Mouse (Mus musculus) right cerebral cortex, postnatal 4 days (tissue): ENCODE measurements at regions not wholly inside any gene's neighbourhood (a gene's known extent, or its start where the extent isn't known, plus 50 kb on each side); places are given as distances from the start of the nearest gene placed in this dataset.
"Not testable (repeated sequence)": the region's sequence is repeated elsewhere in the genome, so short reads cannot be mapped to it uniquely, and the experiment has no call there.

ENCODE experiments used
- DNase-seq: peaks from one replicate; pipeline ENCODE4 v3.0.0-alpha.2; 2022

- DNase-seq = no peak
Measured at GRCm38 (mm10) chr16:73404099-73404498, 1007.5 kb downstream of the Robo2 start.

DNA sequence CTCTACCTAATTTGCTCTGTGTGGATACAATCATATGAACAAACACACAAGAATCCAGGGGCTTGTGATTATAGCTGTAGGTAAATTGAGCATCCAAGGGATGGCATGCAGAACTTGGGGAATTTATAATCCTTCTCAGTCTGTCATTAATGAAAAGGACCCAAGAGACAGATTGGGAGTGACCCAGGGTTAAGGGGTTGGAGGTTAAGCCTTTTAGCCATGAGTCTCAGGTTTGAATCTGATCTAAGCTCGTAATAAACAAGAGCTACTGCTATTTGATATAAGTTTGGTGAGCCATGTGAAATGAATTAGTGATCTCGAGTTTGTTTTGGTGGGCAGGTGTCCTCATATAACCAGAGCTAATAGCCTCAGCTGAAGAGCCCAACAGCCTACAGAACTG, 1032.6 kb downstream of the Robo2 start:
- DNase-seq = no peak

DNA sequence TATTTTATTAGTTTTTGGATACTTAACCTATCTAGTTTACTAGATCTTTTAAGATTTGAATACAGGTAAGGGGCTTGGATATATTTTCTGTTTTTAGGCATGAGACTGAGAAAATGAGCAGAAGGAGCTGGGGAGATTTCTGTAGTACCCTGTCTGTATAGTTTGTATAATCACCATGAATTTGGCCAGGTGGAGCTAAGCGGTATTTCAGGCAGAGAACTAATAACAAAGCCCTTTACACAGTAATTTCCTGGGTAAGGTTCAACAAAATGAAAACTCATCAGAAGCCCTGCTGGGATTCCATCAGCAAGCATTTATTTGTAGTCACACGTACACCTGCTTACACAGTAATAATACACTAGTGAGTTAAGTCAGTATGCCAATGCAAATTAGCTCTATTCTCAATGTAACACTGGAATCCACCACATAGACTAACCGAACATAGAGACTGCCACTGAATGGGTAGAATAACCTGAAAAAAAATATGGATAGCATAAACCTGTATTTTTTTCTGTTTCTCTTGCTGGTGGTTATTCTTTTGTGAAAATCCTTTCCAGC, 1036.9 kb downstream of the Robo2 start:
- DNase-seq = no peak

DNA sequence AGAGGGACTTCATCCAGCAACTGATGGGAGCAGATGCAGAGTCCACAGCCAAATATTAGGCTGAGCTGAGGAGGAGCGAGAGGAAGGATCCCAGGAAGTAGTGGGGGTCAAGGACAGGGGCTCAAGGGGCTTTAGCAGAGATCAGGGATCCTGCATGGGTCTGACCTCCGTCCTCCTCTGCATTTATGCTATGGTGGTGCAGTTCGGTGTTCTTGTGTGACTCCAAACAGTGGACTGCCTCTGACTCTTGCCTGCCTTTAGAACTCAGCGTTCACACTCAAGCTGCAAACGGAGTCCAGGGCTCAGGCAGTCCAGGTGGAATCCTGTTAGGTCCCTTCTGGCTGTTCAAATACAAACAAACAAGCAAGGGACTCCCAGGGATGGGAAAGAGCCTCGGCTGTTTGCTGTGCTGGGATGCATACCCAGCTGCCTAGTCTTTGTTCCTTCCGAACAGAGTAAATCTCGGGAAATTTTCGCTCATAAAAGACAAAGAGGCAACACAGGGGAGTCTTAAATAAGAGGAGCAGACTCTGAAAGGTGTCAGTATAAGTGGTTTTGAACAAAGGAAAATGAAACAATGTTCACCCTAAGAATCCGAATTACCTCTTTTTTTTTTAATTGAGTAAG, 1042.9 kb downstream of the Robo2 start:
- peak; percentile 9 for DNase-seq

DNA sequence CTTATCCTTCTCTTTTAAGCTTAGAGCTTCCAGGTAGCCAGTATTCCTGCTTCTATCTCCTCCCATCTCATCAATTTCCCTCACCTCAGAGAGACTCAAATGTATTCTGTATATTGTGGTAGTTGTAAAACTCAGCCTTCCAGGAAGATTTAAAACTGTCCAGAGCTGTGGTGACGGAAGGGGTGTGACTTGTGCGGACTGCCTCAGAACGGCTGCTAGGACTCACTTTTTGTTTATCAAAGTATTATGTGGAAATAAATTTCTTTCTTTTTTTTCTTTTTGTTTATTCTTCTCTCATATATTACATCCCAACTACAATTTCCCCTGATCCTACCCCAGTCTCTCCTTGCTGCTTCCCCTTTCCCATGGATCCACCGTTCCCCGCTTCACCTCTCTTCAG, 1043.7 kb downstream of the Robo2 start:
- DNase-seq = no peak

DNA sequence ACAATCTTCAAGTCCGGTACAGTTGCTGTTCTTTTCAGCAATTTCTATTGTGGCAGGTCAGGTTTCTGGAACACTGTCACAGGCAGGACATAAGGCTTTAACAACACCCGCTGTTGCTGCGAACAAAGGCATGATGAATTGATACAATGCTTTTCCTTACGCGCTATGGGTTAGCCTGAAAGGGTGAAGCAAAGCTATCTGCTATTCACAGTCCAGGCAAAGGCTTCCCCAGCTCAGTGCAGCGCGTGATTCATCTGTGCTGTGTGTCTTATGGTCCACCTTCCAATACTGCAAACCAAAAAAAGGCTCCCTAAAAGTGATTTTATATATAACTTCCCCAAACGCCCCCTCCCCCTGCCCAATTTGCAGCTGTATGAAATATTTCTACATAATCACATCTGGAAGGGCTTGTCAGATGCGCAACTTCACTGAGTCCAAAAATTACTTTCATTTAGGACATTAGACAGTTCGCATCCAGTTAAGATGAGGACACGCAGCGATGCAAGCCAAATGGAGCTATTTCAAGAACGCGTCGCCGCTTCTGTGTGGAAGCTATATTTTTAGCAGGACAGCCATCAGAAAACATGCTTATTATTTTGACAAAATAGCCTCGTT, 1044.3 kb downstream of the Robo2 start:
- DNase-seq = peak; percentile 32

- no peak for DNase-seq
Measured at GRCm38 (mm10) chr16:73350698-73351097, 1042.6 kb downstream of the Robo1 start.

DNA sequence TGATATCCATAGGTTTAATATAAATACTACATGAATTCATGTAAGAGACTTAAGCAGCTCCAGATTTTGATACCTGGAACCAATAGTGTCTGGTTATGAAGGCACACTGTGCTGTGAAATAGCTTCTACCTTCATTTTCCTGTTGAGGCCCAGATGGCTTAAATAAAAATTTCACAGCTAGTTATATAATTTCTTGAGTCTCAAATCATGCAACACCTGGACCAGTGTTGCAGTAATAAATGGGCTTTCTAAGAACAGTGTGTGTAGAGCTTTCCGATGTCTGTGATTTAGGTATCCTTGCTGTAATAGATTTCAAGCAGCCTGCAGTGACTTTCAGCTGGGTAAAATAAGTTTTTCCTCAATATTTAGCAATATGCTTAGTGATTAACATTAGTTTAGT, 1035.8 kb downstream of the Robo1 start:
- no peak for DNase-seq

DNA sequence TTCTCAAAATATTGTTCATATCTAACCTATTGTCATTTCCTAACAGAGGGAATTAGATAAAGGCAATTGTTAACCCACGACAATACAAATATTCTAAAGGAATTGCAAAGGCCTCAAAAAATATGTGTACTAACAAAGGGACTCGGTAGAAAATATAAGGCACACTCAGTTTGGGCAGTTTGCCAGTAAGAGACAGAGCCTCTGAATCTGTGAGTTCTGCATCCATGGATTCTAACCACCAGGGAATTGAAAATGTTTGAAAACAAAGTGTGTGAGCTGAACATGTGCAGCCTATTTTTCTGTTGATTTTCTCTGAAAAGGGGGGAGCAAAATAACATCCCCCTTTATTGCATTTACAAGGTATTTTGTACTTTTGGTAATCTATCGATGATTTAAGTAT, 1035.4 kb downstream of the Robo1 start:
- no peak for DNase-seq

- DNase-seq = no peak
Measured at GRCm38 (mm10) chr16:73317644-73318043, 1009.5 kb downstream of the Robo1 start.

- no peak for DNase-seq
Measured at GRCm38 (mm10) chr16:73310096-73310495, 1002.0 kb downstream of the Robo1 start.

DNA sequence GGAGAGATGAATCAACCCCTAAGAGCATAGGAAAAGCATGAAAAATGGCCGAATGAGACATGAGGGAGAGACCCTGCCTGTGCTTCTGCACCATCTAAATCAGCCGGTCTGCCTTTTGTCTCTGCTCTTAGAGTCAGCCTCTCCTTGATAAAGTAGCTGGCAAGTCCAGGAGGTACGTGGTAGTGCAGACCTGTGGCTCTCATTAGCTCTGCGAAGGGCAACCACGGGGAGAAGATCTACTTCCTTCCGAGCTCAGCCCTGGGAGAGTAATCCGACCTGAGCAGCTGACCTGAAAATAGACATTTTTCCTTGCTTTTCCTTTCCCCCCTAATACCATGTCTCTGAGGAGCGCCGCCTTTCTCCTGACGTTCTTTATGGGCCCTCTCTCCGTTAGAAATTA, 971.8 kb downstream of the Robo1 start:
- no peak for DNase-seq

DNA sequence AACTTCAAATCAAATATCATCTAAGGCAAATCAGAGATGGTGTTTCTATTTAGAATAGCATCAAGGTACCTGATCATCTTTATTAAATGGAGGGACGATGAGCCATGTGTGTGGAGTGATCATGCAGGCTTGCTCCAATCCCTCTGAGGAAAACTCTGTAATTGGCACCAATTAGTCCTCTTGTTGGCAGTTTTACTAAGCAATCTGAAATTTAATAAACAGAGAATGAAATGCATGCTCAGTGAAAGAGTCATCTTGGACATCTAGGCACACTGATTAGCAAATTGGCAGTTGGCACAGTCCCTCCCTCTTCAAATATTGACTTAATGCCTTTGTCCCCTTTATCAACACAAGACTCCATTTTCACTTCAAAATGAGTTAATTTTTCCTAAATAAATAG, 951.6 kb downstream of the Robo1 start:
- DNase-seq = no peak

GRCm38 (mm10) chr16:73259283-73259682, 951.2 kb downstream of the Robo1 start:
- DNase-seq = no peak

- DNase-seq = no peak
Measured at GRCm38 (mm10) chr16:73245073-73245590, 937.0 kb downstream of the Robo1 start.

- no peak for DNase-seq
Measured at GRCm38 (mm10) chr16:73230599-73230998, 922.5 kb downstream of the Robo1 start.

GRCm38 (mm10) chr16:73217555-73217954, 909.4 kb downstream of the Robo1 start:
- DNase-seq = no peak

- DNase-seq = no peak
Measured at GRCm38 (mm10) chr16:73203542-73203941, 895.4 kb downstream of the Robo1 start.

DNA sequence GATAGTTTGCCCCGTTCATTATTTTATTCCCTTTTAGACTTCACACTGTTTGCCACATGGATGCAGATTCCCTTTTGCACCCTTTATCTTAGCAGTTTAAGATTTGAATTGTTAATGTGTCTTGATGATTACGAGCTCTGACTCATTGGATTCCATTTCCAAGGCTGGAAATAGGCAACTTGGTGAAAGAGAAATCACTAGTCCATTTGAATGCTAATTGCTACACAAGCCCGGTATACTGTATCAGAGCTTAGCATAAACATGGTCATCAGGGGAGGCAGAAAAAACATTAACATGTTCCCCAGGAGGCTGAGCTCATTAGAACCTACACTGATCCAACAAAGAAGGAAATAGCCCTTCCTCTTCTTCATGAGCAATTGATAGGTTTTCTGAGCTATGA, 892.9 kb downstream of the Robo1 start:
- DNase-seq = no peak

DNA sequence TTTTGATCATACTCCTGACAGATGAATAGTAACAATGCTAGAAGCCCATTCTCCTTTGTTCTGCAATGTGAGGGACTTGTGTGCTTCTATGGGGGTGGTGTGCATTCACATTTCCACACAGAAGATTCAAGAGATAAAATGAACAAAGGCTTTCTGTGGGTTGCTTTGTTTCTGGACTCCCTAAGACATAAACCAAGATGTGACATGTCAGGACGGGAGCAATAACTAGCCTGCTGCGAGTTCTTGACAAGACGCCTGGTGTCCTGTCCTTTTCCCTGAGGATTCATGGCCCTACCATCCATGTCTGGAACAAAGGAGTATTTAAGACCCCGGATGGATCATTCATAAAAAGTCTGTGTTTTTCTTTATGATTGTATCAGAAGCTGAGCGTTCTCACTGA, 874.7 kb downstream of the Robo1 start:
- no peak for DNase-seq

- DNase-seq = no peak
Measured at GRCm38 (mm10) chr16:73182258-73182657, 874.2 kb downstream of the Robo1 start.

- no peak for DNase-seq
Measured at GRCm38 (mm10) chr16:73155447-73155846, 847.3 kb downstream of the Robo1 start.

GRCm38 (mm10) chr16:73127927-73128326, 819.8 kb downstream of the Robo1 start:
- not testable (repeated sequence) for DNase-seq

GRCm38 (mm10) chr16:73120568-73120967, 812.5 kb downstream of the Robo1 start:
- DNase-seq = no peak

DNA sequence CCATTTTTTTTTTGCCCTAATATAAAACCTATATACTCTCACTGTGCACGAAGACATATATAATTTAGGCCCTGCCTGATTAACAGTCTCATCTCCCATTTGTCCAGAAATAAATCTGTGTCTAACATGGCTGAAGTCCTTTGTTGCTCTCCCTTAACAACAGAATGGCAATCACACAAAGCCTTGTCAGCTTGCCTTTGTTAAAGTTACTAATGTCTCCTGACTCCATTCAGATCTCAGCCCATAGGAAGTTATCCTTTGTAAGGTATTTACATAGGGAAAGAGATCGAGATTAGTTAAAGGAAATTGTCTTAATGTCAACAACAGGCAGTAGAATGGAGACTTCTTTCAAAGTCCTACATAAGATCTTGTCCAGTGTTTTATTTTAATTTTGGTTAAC, 809.2 kb downstream of the Robo1 start:
- no peak for DNase-seq
